Mouse (Mus musculus) forebrain, embryonic 12.5 days (tissue): ENCODE measurements around the gene Sars. TPM values are rescaled to one million over a fixed set of nuclear protein-coding genes. Genes with fewer than 3 reads are reported as not detected.

Experiments
- ATAC-seq: fragments of 200-750 bp; cut with Nextera tagmentation; 2 replicates; pipeline ENCODE4 v1.8.0; 2017; ENCODE audit warnings: moderate TSS enrichment; ENCODE audit not compliant: low FRiP score
- H3K27ac ChIP-seq: fragments of 300-500 bp; sonication (generic); 2 replicates; pipeline ENCODE4 v1.5.1; 2016; ENCODE audit warnings: mild to moderate bottlenecking
- H3K27me3 ChIP-seq: fragments of 300-500 bp; sonication (generic); 2 replicates; pipeline ENCODE4 v1.6.1; 2016; ENCODE audit warnings: mild to moderate bottlenecking
- H3K36me3 ChIP-seq: fragments of 300-500 bp; sonication (generic); replicated peaks from 2 replicates; pipeline ENCODE4 v1.6.1; 2016; ENCODE audit warnings: mild to moderate bottlenecking
- H3K4me1 ChIP-seq: fragments of 300-500 bp; sonication (generic); 2 replicates; pipeline ENCODE4 v1.6.1; 2016
- H3K4me2 ChIP-seq: fragments of 300-500 bp; sonication (generic); 2 replicates; pipeline ENCODE4 v1.6.1; 2016; ENCODE audit warnings: mild to moderate bottlenecking, moderate library complexity
- H3K4me3 ChIP-seq: fragments of 300-500 bp; sonication (generic); replicated peaks from 2 replicates; pipeline ENCODE4 v1.5.1; 2016; ENCODE audit warnings: mild to moderate bottlenecking
- H3K9ac ChIP-seq: fragments of 300-500 bp; sonication (generic); 2 replicates; pipeline ENCODE4 v1.6.1; 2016; ENCODE audit warnings: mild to moderate bottlenecking
- H3K9me3 ChIP-seq: fragments of 300-500 bp; sonication (generic); 2 replicates; pipeline ENCODE4 v1.6.1; 2016
- WGBS: fragments of 180-500 bp; shearing (Covaris S2); methylation state at CpG from one replicate; pipeline ENCODE4 v1.1.7; 2016; 5-methylcytosine and 5-hydroxymethylcytosine counted together
- polyA plus RNA-seq: library from polyadenylated mRNA; unstranded; fragments of >200 nt; fragmentation: Nextera tagmentation; extraction: Ambion mirVana; gene quantifications from 2 replicates; pipeline ENCODE4 v1.2.1, GENCODE M21; 2016

Gene Sars
- polyA plus RNA-seq, 1 experiment from 2014 or later = 186 TPM

DNA sequence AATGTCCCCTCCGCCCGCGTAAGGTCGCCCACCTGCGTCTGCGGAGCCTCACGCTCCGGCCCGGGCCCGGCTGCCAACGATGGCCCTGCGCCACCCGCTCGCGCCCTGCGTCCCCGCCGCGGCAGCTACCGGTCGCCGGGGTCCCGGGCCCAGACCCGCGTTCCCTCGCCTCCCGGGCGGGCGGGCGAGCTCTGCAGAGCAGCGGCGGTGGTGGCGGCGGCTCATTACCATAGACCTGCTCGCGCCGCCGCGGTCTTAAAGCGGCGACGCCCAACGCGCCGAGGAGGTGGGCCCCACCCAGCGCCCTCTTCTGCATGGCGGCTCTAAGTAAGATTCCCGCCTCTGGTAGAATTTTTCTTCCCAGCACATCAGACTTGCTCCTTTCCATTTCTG, 29.2 kb downstream of the Sars start:
- ATAC-seq = peak; percentile 90

GRCm38 (mm10) chr3:108414857-108415830, 29.9 kb downstream of the Sars start, which contains the start of gene Celsr2:
Gene Celsr2 (minus strand): TSS chr3:108415552.
- peak within 1 kb of the TSS; percentile 96 for H3K4me3 ChIP-seq
- WGBS = 4% methylated on average over 65 of the region's 67 CpGs
- H3K27me3 ChIP-seq = peaks cover 14% of the 10 kb centered on the region
- H3K36me3 ChIP-seq = peaks cover 29% of the 10 kb centered on the region
- peaks cover 49% of the 10 kb centered on the region for H3K4me1 ChIP-seq
- H3K9me3 ChIP-seq = peaks cover 24% of the 10 kb centered on the region
- peak within 1 kb of the TSS; percentile 94 for H3K27ac ChIP-seq
- peak within 1 kb of the TSS; percentile 97 for H3K9ac ChIP-seq
- peak; percentile 44 for ATAC-seq
- peak within 1 kb of the TSS; percentile 93 for H3K4me2 ChIP-seq

More for the DNA sequence above, 29.2 kb downstream of the Sars start:
- peak overlapping the region; percentile 97 for H3K9ac ChIP-seq
- H3K9me3 ChIP-seq = peaks cover 24% of the 10 kb centered on the region
- H3K4me2 ChIP-seq = peak overlapping the region; percentile 93
- peaks cover 14% of the 10 kb centered on the region for H3K27me3 ChIP-seq
- WGBS = under 1% methylated on average over 48 of the region's 48 CpGs
- H3K4me1 ChIP-seq = peaks cover 42% of the 10 kb centered on the region
- H3K27ac ChIP-seq = peak overlapping the region; percentile 94
- H3K36me3 ChIP-seq = peaks cover 29% of the 10 kb centered on the region
- H3K4me3 ChIP-seq = peak overlapping the region; percentile 96

DNA sequence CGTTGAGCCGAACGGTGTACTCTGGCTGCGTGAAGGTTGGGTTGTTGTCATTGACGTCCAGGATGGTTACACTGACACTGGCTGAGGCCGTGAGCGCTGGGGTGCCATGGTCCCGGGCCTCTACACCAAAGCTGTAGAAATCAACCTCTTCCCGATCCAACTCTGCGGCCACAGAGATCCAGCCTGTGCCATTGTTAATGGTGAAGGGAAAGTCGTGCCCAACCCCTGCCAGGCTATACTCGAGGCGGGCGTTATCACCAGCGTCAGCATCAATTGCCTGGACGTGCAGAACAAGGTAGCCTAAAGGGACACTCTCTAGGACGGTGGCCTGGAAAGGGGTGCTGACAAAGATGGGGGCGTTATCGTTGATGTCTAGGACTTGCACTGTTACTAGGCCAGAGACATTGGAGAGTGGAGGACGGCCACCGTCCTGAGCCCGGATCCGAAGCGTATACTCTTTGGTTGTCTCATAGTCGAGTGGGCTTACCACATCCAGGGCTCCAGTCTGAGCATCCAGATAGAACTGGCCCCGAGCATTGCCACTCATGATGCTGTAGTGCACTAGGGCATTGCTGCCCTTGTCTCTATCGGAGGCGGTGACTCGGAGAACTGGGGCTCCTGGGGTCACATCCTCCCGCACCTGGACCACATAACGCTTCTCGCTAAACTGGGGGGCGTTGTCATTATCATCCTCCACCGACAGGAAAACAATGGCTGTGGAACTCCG, 31.2 kb downstream of the Sars start:
- peaks cover 40% of the 10 kb centered on the region for H3K36me3 ChIP-seq
- H3K27ac ChIP-seq = no peak overlapping the region
- peak overlapping the region; percentile 96 for H3K4me3 ChIP-seq
- no peak overlapping the region for H3K9ac ChIP-seq
- peaks cover 14% of the 10 kb centered on the region for H3K27me3 ChIP-seq
- ATAC-seq = no peak
- H3K4me1 ChIP-seq = peaks cover 61% of the 10 kb centered on the region
- H3K9me3 ChIP-seq = peaks cover 24% of the 10 kb centered on the region
- H3K4me2 ChIP-seq = peak overlapping the region; percentile 93; the same call in 1 of the 2 replicates
- 97% methylated on average over 35 of the region's 35 CpGs for WGBS

- peak; percentile 37; the same call in 1 of the 2 replicates for ATAC-seq
- Histone ChIP-seq H3K4me1 (peaks cover 71% of the 10 kb centered on the region), H3K9ac (peak overlapping the region; percentile 78), H3K27me3 (peaks cover 6% of the 10 kb centered on the region), H3K4me3 (peak overlapping the region; percentile 35), H3K36me3 (peaks cover 59% of the 10 kb centered on the region), H3K27ac (peak overlapping the region; percentile 97), H3K4me2 (peak overlapping the region; percentile 78), H3K9me3 (peaks cover 24% of the 10 kb centered on the region)
- 29% methylated on average over 8 of the region's 8 CpGs for WGBS
These were observed 33.3 kb downstream of the Sars start for GRCm38 (mm10) chr3:108411754-108412121.

DNA sequence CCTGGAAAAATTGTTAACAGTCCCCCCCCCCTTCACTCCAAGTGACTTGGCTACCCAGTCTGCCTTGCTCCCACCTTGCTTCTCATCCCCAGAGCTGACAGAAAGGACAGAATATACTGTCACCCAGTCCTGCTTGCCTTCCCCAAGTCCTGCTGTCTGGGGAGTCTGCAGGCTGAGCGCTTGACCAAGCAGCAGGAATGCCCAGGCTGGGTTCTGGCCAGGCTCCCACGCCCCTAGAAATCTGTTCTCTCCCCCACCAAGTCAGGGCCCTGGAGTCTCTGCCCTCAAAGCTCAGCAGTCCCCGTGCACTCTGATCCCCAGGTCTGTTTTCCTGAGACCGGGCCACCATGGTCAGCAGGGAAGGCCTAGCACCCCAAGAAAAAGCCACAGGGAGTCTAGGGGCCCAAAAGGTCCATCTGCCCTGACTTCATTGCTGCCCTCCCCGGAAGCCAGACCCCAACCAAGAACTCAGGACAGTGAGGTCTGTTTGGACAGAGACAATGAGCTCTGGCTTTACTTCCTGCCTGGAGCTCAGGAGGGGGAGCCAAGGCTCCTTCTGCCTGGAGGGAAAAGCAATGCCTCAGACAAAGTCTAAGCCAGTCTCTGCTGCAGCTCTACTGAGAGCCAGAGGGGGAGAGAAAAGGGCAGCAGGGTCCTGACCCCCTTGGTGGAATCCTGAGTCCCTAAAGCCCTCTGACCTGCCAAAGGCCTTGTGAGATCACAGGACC, 33.8 kb downstream of the Sars start:
- Histone ChIP-seq H3K9me3 (peaks cover 24% of the 10 kb centered on the region), H3K27ac (peak overlapping the region; percentile 97), H3K27me3 (0 out of 2 replicates have a peak, but pooled peaks cover under 1% of the 10 kb centered on the region), H3K9ac (peak overlapping the region; percentile 78), H3K4me1 (peaks cover 74% of the 10 kb centered on the region), H3K4me2 (peak overlapping the region; percentile 78), H3K36me3 (peaks cover 64% of the 10 kb centered on the region), H3K4me3 (peak overlapping the region; percentile 35)
- WGBS = 17% methylated on average over 5 of the region's 5 CpGs
- 0 out of 2 replicates have a peak, but pooled peaks have one; percentile 0 for ATAC-seq

DNA sequence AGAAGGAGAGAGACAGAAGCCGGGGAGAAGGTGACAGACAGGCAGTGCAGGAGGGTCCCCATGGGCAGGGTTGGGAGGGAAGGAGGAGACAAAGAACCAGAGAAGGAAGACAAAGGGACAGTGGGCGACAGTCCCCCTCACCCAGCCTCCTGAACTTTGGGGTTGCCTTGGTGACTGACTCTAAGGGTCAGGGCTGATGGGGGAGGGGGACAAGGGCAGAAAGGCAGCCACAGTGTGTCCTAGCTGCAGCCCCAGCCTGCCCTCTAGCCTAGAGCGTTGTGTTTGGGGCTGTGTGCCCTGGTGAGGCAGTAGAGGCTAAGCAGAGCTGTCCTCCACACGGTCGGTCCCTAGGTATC, 34.7 kb downstream of the Sars start:
- Histone ChIP-seq H3K4me3 (peak overlapping the region; percentile 35), H3K9ac (peak overlapping the region; percentile 78), H3K4me2 (peak overlapping the region; percentile 78), H3K9me3 (peaks cover 24% of the 10 kb centered on the region), H3K36me3 (peaks cover 69% of the 10 kb centered on the region), H3K27ac (peak overlapping the region; percentile 97), H3K27me3 (no peaks in the 10 kb centered on the region), H3K4me1 (peaks cover 81% of the 10 kb centered on the region)
- peak; percentile 27 for ATAC-seq
- WGBS = 5% methylated on average over 5 of the region's 5 CpGs

DNA sequence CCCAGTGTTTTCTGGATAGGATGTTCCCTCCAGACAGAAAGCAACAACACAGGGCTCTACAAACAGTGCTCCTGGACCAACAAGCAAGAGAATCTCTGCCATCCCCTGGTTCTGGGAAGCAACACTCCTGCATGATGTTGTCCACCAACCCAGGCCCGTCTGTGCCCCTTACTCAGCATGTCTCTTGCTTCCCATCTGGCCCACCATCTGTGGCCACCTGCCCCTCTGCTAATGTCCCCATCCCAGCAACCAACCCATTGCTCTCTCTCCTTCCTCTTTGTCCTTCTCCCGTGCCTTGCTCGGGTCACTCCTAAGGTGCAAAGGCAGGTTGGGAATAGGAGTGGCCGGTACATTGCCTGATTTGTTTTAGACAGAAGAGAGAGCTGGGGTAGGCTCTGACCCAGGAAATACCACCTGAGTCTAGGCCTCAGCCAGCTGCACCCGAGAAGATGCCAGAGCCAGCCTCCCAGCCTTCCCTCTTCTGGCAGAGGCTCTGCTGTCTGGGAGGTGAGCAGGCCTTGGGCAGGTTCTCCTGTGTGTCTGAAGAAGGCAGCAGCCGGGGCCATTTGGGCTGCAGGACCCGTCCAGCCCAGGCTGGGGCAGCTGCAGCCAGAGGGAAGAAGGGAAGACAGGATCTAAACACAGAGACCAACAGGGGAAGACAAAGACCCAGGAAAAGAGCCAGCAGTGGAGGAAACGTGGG, 35.2 kb downstream of the Sars start:
- H3K4me1 ChIP-seq = peaks cover 81% of the 10 kb centered on the region
- WGBS = 32% methylated on average over 8 of the region's 8 CpGs

GRCm38 (mm10) chr3:108408517-108409008, 36.4 kb downstream of the Sars start:
- no peak overlapping the region for H3K9ac ChIP-seq
- H3K4me1 ChIP-seq = peaks cover 80% of the 10 kb centered on the region
- no peak for ATAC-seq
- peaks cover 13% of the 10 kb centered on the region for H3K9me3 ChIP-seq
- 92% methylated on average over 8 of the region's 8 CpGs for WGBS
- no peak overlapping the region for H3K4me2 ChIP-seq
- H3K27me3 ChIP-seq = no peaks in the 10 kb centered on the region
- no peak overlapping the region for H3K4me3 ChIP-seq
- H3K36me3 ChIP-seq = peaks cover 69% of the 10 kb centered on the region
- no peak overlapping the region for H3K27ac ChIP-seq

More for the DNA sequence above, 35.2 kb downstream of the Sars start:
- peak; percentile 13 for ATAC-seq
- Histone ChIP-seq H3K36me3 (peaks cover 69% of the 10 kb centered on the region), H3K4me3 (peak overlapping the region; percentile 35), H3K9ac (peak overlapping the region; percentile 78), H3K27ac (peak overlapping the region; percentile 97), H3K4me2 (peak overlapping the region; percentile 78), H3K9me3 (peaks cover 24% of the 10 kb centered on the region), H3K27me3 (no peaks in the 10 kb centered on the region)

- no peak for ATAC-seq
- peaks cover 73% of the 10 kb centered on the region for H3K4me1 ChIP-seq
- no peak overlapping the region for H3K4me3 ChIP-seq
- 0 out of 2 replicates have a peak overlapping the region, but pooled peaks have one; percentile 36 for H3K4me2 ChIP-seq
- H3K36me3 ChIP-seq = peaks cover 71% of the 10 kb centered on the region
- H3K9me3 ChIP-seq = no peaks in the 10 kb centered on the region
- peak overlapping the region; percentile 89 for H3K27ac ChIP-seq
- WGBS = 83% methylated on average over 24 of the region's 24 CpGs
- H3K9ac ChIP-seq = peak overlapping the region; percentile 46; the same call in 1 of the 2 replicates
- H3K27me3 ChIP-seq = no peaks in the 10 kb centered on the region
These were observed 38.6 kb downstream of the Sars start for GRCm38 (mm10) chr3:108406306-108406885.

DNA sequence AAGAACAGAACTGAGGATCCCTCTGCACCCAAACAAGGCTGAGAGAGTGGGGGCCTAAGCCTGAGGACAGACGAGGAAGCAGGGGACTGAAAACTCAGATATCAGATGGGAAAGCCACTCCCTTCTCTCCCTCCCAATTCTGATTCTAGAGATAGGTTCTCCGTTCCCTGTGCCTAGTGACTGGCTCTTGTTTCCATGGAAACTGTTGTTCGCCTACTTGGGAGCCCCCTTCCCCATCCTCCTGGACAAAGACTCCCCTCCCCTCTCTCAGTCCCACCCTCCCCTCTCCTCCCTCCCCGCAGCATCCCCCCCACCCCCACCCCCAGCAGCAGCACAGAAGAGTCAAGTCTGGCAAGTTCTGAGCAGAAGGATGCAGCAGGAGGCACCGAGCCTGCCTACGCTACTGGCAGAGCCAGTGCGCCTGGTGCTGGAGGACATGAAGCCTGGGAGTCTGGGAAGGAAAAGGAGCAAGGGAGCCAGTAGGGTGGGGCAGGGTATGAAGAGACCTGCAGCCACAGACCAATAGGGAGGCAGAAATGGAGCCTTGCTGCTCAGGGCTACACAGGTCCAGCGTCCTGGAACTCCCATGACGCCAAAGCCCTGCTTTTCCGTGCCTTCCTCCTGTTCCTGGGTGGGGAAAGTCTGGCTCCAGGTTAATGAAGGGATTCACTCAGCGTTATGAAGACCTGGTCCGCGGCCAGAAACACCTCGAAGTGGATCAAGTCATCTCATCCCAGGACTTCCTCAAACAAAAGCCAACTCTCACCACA, 39.3 kb downstream of the Sars start:
- Histone ChIP-seq H3K9me3 (no peaks in the 10 kb centered on the region), H3K4me2 (peak overlapping the region; percentile 36), H3K36me3 (peaks cover 78% of the 10 kb centered on the region), H3K4me1 (peaks cover 67% of the 10 kb centered on the region), H3K27ac (peak overlapping the region; percentile 89), H3K4me3 (0 out of 2 replicates have a peak overlapping the region, but pooled peaks have one; percentile 7), H3K27me3 (no peaks in the 10 kb centered on the region), H3K9ac (peak overlapping the region; percentile 46)
- peak; percentile 27; the same call in 1 of the 2 replicates for ATAC-seq
- 23% methylated on average over 14 of the region's 14 CpGs for WGBS
